Mouse (Mus musculus) central nervous system, embryonic 14 days (tissue): ENCODE data around the gene Zfp773. TPM values are rescaled to one million over a fixed set of nuclear protein-coding genes. Genes with fewer than 3 reads are reported as not detected.

ENCODE experiments used
- polyA plus RNA-seq: library from polyadenylated mRNA; depleted of rRNA; stranded (reverse); fragments of >200 nt; gene quantifications from 2 replicates; pipeline ENCODE4 v1.2.3, GENCODE M21; 2012; rRNA removed

Gene Zfp773
- polyA plus RNA-seq, result 5.6 and 6.9 TPM in 2 replicates

DNA sequence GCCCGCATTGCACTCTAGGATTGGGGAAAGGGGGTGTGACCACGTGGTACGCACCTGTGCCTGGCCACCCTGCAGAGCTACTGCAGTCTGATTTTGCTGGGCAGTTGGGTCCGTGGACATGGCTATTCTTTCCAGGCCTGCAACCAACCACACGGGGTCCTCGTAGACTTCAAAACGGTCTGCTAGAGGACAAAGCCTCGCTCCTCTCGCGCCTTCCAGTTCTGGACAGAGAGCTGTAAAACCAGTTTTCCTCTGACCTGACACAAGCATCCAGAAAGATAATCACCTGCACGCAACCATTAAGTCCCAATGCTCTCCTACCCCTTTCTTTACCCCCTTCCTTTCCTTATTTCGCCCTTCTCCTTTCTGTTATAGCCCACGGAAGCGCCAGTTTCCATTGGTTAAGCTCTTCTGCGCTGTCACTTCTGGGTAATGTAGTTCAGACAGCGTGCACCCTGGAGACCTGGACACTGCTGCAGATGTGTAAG lies at the start of gene Zfp773:
Gene Zfp773 (minus strand): TSS at position 377 of the 488 bp plus-strand sequence.

DNA sequence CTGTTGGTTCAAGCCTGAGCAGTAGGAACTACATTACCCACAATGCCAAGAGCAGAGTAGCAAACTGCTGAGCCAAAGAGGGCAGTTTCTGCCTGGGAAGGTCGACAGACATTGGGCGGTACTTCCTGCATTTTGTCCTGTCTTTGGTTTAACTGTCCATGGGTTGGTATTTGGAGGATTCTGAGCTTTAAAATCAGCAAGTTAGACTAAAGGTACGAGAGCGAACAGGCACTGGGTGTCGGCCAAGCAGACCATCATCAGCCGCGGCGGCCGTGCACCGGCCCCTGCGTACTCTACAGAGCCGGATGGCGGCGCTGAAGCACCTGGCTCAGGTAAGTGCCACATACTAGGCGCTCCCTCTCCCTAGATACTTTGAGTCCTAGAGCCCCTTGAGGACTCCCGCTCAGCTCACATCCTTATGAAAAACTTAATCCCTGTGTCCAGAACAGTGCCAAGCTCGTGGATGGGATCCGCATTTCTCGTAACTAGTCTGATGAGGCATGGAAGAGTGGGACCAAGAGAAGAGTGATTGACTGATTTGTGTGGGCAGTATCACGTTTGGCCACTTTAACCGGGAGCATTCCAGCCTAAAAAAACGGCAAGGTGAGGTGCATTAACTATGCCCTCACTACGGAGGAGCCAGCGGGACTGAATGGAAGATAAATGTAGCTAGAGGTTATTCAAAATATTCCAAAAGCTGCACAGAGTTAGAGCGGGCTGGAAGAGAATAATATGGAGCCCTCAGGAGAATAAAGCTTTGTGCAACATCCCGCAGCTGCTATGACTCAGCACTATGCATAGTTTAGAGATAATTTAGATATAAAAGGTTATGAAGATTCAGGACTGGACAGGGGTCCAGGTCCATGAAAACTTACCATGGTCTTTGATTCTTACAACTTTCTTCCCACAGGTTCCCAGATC lies 34.9 kb upstream of the Zfp773 start, which contains the start of gene Zfp418:
Gene Zfp418 (plus strand): TSS at position 104 of the 921 bp plus-strand sequence.

DNA sequence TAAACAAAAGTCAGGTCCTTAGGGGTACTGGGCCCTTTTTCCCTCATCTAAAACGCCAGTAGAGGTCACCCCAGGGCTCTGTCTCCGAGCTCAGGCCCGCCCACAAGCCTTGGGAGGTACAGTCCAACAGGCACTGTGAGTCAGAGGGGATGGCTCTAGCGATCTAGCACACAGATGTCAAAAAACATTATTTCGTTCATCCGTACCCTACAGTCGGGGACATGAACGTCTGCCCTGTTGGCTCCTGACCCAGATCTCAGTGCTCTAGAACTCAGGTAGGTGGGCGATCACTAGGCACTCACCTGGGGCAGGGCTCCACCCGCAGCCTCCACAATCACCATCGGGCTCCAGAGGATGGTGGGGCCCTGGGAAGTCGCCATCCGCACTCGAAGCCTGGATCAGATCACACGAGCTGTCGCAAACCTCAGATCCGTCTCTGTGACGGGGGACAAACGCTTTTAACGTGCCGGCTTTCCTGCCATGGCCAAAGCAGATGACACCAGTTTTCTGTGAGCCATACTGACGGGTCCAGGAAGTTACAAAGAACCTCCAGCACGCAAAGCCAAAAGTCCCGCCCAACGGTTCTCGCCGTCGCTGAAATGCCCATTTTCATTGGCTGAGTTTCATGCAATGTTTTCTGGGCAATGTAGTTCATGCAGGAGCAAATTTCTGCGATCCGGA lies 15.5 kb downstream of the Zfp773 start, which contains the start of gene Zfp954:
Gene Zfp954 (minus strand): TSS at position 568 of the 681 bp plus-strand sequence.

Other genes with a start within 250 kb of the Zfp773 start
- not detected in 2 replicates for gene Aurkc, start 141.5 kb downstream of the Zfp773 start, polyA plus RNA-seq
- gene Zfp954, start 15.3 kb downstream of the Zfp773 start, polyA plus RNA-seq, result 17.8 and 20.4 TPM in 2 replicates
- 2.8 and 3.5 TPM in 2 replicates for gene Zfp418, start 34.6 kb upstream of the Zfp773 start, polyA plus RNA-seq
- 10.1 and 11.8 TPM in 2 replicates for gene Zfp772, start 73.2 kb upstream of the Zfp773 start, polyA plus RNA-seq
- gene Vmn2r29, start 110.6 kb upstream of the Zfp773 start, polyA plus RNA-seq, result 3.5 and 4.4 TPM in 2 replicates
- gene Gm45844, start 141.5 kb upstream of the Zfp773 start, polyA plus RNA-seq, result 4.1 and 5.1 TPM in 2 replicates
- gene Clcn4, start 164.1 kb upstream of the Zfp773 start, polyA plus RNA-seq, result 67.7 and 67.9 TPM in 2 replicates
- gene Vmn2r30, start 200.9 kb upstream of the Zfp773 start, polyA plus RNA-seq, result not detected in 2 replicates
- gene Gm45783, start 237.8 kb upstream of the Zfp773 start, polyA plus RNA-seq, result not detected in 2 replicates